Mouse (Mus musculus) E14TG2a.4 (cell line): Measurements from ENCODE around the gene Prss16.

Experiments used
- CTCF ChIP-seq: conservative IDR thresholded peaks from 2 replicates; pipeline ENCODE4 v1.5.1; 2014; ENCODE audit warnings: low read length
- NANOG ChIP-seq: IDR thresholded peaks from 2 replicates; pipeline ENCODE4 v1.6.1; 2014; ENCODE audit warnings: borderline replicate concordance, low read length, mixed read lengths

GRCm38 (mm10) chr13:22006334-22007120 is 3.0 kb downstream of the Prss16 start:
- no peak for TF ChIP-seq CTCF
- no peak for TF ChIP-seq NANOG
